Mouse (Mus musculus) retina, postnatal 1 day (tissue): ENCODE results near the gene Syce2.
A peak's percentile ranks its signal among the peaks of the same experiment; 100 is the strongest.
"Not testable (repeated sequence)": the region's sequence is repeated elsewhere in the genome, so short reads cannot be mapped to it uniquely, and the experiment has no call there.

Experiments used
- DNase-seq: peaks from one replicate; pipeline ENCODE4 v3.0.0-alpha.2; 2012

Syce2 gene

GRCm38 (mm10) chr8:84871376-84872308 lies at the start of gene Syce2:
Gene Syce2, plus strand, starts transcription at chr8:84872111.
- peak; percentile 80 for DNase-seq

- no peak for DNase-seq
Measured at GRCm38 (mm10) chr8:84822723-84823122, 49.2 kb upstream of the Syce2 start, which contains the start of gene Dand5. Gene Dand5, minus strand, starts transcription at chr8:84822823.

- DNase-seq, result peak; percentile 81
Measured at GRCm38 (mm10) chr8:84823653-84824052, 48.3 kb upstream of the Syce2 start.

DNA sequence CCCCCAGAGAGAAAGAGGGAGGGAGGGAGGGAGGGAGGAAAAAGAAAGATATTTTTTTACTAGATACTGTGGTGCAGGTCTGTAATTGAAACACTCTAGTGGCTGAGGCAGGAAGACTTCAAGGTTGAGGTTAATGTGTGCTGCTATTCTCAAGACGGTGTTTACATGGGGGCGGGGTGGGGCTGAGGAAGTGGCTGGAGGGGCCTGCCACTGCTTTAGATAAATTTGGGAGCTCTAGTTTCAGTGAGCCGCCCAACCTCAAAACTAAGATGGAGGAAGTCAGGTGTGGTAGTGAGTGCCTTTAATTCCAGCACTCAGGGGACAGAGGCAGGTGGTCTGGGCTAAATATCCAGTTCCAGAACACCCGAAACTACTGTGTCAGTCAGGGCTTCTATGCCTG lies 46.3 kb upstream of the Syce2 start:
- DNase-seq, result no peak

GRCm38 (mm10) chr8:84826518-84826917 lies 45.4 kb upstream of the Syce2 start:
- not testable (repeated sequence) for DNase-seq

DNA sequence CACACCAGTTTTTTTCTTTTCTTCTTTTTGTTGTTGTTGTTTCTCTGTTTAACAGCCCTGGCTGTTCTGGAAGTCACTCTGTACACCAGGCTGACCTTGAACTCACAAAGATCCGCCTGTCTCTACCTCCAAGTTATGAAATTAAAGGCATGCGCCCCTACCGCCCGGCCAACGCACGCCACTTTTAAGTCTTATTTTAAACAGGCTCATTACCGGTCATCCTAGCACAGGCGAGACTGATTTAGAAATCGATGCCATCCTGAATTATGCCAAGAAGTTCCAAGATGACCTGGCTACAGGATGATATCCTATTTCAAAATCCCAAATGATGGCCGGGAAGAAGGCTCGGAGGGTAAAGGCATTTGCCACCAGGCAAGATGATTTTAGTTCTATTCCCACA lies 40.4 kb upstream of the Syce2 start, which contains the start of gene Gadd45gip1:
Gene Gadd45gip1, plus strand, starts transcription at position 33 of the 400 bp plus-strand sequence.
- no peak for DNase-seq

DNA sequence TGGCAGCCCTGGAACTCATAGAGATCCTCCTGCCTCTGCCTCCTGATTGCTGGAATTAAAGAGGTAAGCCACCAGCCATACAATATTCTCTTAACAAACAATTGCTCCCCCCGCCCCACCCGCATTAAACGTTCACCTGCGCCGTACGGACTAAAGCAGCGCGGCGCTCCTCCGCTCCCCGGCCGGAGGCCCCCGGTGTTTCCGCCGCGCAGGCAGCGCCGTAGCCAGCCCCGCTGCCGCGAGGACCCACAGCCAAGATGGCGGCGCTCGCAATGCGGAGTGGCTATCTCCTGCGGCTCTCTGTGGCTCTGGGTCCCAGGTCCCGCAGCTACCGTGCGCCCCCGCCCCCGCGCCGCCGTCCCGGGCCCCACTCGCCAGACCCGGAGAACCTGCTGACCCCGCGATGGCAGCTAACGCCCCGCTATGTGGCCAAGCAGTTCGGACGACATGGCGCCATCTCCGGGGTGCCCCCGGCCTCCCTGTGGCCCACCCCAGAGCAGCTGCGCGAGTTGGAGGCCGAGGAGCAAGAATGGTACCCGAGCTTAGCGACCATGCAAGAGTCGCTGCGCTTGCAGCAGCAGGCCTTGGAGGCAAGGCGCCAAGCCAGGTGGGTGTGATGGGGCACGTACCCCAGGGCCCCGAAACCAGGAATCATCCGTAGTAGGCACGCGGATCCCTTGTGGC lies 39.7 kb upstream of the Syce2 start:
- DNase-seq, result peak; percentile 86

GRCm38 (mm10) chr8:84832759-84833742 lies 38.9 kb upstream of the Syce2 start:
- no peak for DNase-seq

DNA sequence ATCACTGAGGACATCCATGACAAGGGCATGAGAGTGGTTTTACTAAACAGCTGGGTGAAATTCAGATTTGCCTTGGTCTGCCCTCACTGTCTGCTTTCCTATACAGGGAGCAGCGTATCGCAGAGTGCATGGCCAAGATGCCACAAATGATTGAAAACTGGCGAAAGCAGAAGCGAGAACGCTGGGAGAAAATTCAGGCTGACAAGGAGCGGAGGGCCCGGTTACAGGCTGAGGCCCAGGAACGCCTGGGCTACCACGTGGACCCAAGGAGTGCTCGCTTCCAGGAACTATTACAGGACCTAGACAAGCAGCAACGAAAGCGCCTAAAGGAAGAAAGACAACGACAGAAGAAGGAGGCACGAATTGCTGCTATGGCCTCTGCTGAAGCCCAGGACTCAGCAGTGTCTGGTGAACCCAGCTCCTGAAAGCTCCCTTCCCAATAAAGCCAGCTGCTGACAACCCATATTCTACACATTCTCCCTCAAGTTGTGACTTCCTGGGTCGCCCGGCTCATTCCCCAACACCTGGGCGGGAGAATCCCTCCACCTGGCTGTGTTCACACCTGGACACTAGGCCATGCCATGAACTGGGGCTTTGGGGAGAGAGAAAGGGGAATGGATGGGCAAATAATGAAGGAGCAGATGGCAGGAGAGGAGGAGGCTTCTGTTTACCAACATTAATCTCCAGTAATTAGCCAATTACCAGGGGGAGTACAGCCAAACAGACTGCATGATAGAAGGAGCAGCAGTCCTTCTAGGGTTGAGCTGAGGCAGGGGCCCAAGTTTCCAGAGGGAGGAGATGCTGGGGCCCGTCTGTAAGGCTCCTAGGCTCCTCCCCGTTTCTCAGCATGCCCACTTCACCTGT lies 37.7 kb upstream of the Syce2 start:
- DNase-seq, result peak; percentile 83

DNA sequence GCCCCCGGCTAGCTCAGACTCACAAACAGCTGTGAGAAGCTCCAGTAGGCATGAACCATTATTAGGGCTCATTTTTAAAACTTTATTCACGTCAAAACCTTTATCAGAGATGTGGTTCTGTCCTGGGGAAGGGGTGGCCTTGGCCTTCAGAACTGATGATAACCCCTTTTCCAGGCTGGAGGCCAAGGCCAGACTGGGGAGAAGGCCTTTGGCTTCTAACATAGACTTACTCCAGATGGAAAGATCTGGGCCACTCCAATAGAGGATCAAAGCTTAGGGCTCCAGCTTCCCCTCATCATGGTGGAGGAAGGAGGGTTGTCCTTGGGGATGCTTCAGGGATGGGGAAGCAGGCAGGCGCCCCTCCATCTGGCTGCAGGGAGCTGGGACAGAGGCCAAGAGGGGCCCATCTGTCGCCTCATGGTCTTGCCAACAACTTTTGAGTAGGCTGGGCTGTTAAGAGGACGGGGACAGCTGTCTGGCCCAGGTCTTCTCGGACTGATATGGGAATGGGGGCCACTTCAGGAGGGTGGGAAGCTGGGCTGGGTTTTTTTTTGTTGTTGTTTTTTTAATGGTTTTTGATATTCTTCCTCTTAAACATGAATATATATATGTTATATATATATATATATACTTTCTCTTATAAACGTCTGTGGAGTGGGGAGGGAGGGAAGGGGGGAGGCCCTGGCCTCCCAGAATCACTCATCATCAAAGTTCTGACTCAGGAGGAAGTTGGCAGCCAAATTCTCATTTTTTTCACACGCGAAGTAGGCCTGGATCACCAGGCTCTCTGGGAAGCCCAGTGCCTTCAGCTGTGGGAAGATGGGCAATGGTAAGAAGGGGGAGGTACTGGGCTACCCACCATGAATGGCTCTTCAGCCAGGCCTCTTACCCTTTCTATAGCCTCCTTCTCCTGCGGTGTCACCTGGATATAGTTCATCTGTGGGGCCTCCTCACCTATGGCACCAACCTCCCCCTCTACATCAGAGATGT lies 36.8 kb upstream of the Syce2 start:
- DNase-seq, result peak; percentile 86

DNA sequence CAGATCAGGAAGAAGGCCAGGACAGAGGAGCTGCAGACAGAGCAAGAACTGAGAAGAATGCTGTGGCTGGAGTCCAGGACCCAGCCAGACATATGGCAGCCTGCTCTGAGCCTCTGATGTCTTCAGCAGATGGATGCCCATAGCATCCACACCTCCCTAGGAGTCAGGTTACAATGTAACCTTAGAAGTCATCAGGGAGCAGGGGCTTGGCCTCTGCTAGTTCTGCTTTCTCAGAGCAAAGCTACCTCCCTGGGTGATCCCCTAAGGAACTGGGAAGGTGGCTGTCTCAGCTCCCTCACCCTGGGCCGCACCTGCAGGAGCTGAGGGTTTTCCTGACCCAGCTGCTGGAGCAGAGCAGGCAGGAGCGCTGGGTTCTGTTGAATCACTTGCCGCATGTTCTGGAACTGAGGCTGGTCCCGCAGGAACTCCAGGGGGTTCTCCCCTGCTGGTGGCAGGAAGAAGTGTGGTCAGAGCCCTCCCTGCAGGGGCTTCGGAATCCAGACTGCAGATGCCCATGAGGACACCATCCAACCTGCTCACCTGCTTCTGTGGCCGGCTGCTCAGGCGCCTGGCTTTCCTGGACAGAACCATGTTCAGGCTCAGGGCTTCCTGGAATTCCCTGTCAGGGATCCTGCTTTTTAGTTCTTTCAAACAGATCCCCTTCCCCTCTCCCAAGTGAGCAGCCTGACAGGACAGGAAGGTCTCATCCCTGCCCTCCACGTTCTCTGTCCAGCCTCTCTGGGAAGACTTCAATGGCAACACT lies 34.6 kb upstream of the Syce2 start:
- no peak for DNase-seq

GRCm38 (mm10) chr8:84837912-84838470 lies 33.9 kb upstream of the Syce2 start:
- DNase-seq, result no peak

- DNase-seq, result no peak
Measured at GRCm38 (mm10) chr8:84838513-84838912, 33.4 kb upstream of the Syce2 start.

- no peak for DNase-seq
Measured at GRCm38 (mm10) chr8:84839411-84839810, 32.5 kb upstream of the Syce2 start.

GRCm38 (mm10) chr8:84839875-84840247 lies 32.0 kb upstream of the Syce2 start:
- no peak for DNase-seq

DNA sequence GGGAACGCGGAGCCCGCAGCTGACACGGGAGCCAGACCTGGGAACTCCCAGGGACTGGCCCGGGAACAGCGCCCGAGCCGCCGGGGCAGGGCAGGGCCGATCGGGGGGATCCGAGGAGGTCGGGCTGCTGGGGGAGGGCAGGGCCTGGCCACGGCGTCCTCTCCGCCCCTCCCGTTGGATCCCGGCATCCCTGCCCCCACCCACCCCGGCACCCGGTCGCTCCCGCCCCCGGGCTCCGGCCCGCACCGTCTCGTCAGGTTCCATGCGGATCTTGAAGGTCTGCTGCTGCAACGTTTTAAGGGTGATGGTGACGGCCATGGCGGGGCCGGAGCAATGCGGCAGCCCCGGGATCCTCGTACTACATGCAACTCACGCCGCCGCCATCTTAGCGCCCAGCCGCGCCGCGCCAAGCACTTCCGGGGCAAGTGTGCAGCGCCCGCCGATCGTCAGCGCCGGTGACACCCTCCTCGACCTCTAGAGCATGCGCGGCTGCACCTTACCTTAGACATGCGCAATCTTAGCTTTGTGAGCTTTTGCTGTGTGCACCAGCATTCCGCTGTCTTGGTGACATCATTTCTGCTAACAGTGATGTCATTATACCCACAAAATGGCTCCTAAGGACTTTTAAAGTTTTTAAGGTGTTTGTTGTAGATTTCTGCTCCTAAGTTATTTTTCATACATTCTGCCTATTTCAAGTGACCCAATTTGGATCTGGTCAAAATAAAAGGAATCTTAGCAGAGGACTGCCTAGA lies 31.5 kb upstream of the Syce2 start, which contains the start of gene Rad23a:
Gene Rad23a, minus strand, starts transcription at position 418 of the 752 bp plus-strand sequence.
- DNase-seq, result peak; percentile 97

DNA sequence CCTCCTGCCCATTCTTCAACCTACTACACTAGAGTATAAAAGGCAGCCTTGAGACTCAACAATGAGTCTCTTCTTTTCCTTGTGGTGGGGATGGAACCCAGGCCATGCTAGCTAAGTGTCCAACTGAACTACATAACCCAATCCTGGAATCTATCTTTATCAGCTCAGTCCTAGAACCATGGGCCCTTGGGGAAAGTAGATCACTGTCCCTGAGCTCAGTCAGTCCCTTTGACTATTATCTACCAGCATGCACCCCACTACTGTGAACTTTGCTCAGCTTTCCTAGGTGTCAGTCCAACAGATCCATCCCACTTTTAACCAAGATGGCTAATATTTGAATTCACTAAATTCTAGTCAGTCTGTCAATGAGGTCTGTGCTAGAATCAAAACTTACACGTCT lies 30.4 kb upstream of the Syce2 start:
- no peak for DNase-seq

DNA sequence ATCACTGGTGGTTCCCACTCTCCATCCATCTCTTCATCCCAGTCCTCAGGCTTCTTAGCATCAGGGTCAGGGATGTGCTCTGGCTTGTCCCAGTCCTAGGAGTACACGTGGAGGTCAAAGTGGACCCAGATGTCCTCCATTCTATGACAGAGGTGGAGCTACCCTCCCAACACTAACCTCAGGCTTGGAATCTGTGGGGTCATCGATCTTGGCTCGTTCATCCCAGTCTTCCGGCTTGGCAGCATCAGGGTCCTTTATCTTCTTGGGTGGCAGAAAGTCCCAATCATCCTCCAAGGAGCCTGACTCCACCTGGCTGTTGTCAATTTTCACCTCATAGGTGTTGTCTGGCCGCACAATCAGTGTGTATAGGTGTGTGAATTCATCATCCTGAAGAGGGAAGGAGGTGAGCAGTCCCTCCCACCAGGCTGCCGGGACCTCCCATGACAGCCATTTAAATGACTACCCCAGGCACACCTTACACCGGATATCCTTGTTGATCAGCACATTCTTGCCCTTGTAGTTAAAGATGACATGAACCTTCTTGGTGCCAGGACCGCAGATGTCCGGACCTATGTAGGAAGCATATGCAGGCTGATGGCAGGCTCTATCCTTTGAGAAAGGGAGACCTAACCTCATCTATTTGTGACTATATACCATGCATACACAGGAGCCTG lies 27.4 kb upstream of the Syce2 start:
- DNase-seq, result no peak
